Mouse (Mus musculus) megakaryocyte-erythroid progenitor cell, adult 5-6 weeks (primary cell): ENCODE measurements around the gene Casq2. TPM values are rescaled to one million over a fixed set of nuclear protein-coding genes. Genes with fewer than 3 reads are reported as not detected.

Source experiments
- ATAC-seq: replicated peaks from 2 replicates; pipeline ENCODE4 v1.8.0; 2016; ENCODE audit warnings: mild to moderate bottlenecking, inconsistent platforms; ENCODE audit not compliant: severe bottlenecking, poor library complexity, low FRiP score, low TSS enrichment
- total RNA-seq, 2 experiments: library from RNA; stranded (forward) in 1 of 2; stranded (reverse) in 1 of 2; fragments of 200-1000, 215-1000 nt in 1 of 2; fragments of >200 nt in 1 of 2; fragmentation: Nextera tagmentation in 1 of 2; gene quantifications; 2 replicates each; pipeline ENCODE4 v1.2.3; 2014 to 2017

Gene Casq2
- total RNA-seq, 2 experiments from 2014 or later, result not detected

DNA sequence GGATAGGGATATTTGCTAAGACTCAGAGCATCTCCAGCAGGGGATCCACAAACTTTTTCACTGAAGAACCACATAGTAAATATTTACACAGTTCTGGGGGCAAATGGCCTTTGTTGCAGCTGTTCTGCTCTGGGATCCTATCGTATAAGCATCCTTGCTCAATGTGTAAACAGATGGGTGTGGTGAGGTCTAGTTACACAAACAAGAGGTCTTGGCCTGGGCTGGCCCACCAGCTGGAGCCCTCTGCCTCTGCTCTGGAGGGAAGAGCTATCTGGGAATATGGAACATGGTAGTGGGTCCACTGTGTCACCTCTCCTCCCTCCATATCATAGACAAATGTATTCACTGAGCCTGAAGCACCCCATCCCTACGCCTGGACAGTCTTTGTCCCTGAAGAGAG, 40.9 kb downstream of the Casq2 start:
- no peak for ATAC-seq

DNA sequence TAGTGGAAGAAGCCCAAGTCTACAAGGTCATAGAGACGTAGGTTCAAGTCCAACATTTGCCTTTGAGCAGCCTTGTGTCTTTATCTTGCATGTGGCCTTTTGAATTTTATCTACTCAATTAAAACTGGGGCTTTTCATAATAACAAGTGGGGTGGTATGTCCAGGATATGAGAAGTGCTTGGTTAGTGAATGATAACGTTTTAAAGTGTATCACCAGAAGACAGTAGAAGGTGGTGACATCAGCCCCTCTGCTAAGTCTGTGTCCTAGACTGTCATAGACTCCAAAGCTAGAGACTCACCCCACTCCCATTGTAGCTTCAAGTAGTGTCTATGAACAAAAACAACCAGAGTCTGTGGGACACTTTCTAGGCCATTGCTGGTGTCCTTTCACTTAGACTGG, 42.0 kb downstream of the Casq2 start:
- ATAC-seq, result no peak

DNA sequence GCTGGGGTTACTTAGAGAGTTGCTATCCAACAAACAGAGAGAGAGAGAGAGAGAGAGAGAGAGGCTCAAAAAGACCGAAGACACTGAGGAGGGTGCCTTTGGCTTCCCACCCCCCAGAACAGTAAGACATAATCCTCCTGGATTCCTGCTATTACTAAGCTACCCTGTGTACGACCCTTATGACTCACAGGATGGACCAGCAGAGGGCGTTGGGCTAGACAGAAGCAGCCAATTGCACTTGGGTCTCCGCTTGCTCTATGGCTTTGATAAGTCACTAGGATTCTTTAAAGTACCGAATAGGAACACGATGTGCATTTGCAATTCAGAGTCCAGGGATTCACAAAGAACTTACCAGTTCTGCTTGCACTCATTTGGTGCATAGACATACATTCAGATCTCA, 44.3 kb downstream of the Casq2 start:
- no peak for ATAC-seq

DNA sequence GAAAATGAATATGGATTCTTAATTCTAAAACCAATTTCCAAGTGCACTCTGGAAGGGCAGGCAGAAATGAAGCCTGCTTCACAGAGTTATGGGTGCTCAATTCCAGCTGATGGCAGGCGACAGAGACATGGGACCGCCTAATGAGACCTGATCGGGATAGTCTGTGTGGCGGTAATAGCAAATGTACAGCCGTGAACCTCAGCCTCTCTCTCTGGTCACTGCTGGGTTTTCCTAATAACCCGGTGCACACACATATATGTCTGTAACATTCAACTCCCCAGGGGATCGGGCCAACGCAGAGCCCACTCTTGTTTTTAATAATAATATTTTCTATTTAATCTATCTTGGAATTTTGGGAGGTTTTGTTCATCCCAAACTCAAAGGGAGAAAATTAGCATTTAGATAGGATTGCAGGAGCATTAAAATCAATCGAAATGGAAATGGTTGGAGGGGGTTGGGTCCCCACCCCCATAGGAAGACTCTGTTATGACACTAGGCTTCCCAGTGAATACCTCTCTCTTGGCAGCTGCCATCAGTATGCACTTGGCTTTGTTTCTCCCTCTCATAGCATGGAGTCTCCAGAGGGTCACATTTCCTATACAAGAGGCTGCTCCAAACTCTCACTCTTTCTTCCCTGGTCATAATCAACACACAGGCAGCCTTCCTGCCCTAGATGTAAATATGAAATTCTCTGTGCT, 45.6 kb downstream of the Casq2 start:
- no peak for ATAC-seq

DNA sequence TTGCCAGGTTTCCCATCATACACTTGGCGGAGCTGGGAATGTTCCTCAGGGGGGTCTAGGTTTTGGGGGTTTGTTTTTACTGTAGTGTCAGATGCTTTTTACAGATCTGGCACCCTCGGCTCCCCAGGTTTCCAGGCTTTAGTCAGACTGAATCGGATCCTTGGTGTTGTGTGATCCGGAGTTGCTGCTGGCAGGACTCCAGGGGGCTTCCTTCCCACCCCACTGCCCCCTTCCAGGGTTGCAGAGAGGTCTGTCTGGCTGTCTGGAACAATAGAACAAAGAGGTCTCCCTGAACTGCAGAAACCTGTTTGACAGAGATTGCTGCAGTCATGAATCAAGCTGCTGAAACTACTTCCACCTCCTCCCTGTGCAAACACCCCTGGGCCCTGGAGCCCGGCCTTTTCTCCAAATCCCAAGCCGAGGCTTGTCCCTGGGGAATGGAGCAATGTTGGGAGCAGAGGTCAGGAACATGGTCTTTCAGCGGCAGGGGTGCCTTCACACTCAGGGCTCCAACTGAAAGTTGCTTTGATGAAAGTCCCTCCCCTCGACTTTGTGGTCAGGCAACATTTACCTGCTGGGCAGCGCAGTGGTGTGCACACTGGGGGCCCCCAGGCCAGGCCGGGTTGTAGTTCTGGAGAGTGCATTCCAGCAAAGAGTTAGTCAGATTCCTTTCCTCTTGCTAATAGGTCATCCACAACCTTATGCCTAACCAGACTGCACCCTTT, 49.3 kb downstream of the Casq2 start:
- no peak for ATAC-seq

DNA sequence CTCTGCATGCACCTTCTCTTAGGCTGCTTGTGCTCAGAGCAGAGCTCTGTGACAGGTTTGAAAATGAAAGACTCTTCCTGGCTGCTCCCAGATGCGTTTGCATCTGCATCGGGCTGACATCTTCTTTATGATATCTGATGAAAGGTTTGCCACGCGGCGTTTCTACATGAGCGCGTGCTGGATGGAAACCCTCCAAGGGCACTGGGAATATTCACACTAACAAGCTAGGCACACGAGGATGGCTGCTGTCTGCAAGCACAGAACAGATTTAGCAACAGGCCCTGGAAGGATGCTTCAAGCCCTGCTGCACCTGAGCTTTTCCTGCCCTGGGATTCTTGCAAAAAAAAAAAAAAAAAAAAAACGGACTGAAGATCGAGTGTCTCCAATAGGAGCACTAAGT, 50.9 kb downstream of the Casq2 start:
- ATAC-seq, result no peak

DNA sequence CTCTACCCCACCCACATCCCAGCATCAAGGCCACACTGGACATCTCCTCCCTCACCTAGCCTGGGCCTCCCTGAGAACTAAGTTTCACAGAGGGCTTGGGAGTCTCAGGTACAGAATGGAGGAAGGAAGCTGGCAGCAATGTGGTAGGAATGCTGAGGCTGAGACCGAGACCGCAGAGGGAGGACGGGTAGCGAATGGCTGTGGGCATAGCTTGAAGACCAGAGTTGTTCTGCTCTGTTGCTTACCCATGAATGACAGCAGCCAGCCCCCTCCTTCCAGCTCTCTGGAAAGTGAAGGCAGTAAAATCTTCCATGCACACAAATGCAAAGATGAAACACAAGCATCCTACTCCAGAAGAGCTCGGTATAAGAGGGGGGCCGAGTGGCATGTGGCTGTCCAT, 52.7 kb downstream of the Casq2 start:
- ATAC-seq, result no peak

DNA sequence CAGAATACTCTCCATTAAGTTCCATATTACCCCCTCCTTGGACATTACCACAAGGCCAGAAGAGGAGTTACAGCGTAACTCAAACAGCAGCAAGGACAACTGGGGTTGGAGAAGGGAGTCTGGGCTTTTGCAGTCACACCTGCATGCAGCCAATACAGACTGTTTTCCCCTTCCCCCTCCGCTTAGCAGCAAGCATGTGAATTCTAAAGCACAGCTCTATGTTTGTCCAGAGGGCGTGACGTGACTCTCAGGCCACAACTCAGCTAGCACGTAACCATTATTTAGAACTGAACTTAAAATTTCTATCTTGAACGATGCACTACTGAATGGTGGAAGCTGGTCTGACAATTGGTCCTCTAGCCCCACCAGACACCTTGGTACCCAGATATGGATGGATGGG, 54.4 kb downstream of the Casq2 start:
- no peak for ATAC-seq

DNA sequence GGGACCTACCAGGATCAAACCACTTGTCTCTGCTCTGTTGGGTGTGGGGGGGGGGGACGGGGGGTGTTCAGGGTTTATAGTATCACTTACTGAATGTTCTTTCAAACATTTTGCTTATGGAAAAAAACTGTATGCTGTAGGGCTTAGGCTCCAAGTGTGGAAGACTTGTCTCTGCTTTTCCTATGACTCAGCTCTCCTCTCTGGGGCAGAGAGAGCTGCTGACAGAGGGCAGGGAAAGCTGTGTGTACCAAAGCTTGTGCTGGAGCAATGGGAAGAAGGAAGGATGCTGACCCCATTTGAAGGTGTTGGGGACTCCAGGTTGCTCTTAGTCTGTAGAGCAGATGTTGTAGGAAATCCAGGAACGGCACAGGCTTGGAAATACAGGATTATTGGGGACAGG, 55.2 kb downstream of the Casq2 start:
- ATAC-seq, result no peak

DNA sequence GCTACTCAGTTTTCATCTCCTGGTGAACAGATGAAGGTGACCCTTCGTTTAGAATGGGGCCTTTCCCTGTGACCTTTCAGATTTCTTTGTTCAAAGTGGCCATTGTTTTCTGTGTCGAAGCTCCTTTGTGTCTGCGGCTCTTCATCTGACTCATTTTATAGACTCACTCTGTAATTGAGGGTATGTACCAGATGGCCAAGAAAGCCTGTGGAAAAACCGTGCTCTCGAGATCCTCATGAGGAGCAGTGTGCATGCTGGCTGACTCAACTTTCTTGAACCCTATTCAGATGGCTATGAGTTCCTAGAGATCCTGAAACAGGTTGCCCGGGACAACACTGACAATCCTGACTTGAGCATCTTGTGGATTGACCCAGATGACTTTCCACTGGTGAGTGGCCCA, 55.7 kb downstream of the Casq2 start:
- no peak for ATAC-seq

DNA sequence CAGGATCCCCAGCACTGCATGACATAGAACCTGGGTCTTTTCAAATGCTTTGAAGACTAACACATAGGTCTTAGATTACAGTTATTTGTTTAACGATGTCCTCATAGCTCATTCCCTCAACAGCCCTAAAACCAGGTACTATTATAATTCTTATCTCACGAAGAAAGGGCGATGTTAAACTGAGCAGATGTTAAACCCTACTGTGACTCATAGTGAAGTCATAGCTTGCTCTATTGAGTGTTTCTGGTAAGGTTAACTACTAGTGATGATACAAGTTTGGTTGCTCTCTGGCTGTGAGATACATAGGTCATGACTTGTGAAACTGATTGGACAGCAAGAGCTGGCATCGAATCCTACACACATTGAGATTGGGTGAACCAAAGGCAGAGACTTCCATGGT, 56.7 kb downstream of the Casq2 start:
- no peak for ATAC-seq

DNA sequence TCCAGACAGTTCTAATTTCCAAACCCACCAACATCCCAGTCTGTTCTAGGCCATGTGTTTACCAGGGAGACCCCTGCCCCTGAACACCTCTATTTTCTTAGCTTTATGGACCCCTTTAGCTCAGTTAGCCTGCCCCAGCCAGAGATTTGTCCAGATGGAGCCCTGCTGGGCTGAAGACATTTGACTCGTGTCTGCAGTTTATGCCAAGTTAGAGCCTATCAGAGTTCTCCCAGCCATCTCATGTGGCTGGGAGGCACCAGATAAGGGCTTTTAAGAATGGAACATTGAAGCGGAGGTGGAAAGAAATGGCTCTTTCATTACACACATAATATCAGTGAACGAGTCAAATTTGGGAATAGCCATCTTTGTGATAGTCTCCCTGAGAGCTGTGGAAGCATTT, 57.3 kb downstream of the Casq2 start:
- ATAC-seq, result peak; percentile 76

DNA sequence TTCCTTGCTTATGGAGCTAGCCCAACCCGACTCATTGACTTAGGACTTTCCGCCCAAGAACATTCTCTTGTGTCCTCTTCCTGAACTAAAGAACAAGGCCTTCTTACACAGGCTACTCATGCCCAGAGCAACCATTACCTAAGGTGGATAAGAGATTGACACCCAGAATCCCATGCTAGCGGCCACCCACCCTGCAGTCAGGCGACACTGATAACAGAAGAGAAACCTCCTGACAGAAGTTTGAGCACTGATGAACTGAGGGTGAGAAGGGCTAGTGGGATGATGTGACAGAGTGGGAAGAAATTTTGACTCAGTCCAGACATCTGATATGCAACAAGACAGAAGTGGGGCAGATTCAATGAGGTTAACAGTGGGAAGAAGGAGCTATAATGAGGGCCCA, 58.2 kb downstream of the Casq2 start:
- ATAC-seq, result peak; percentile 76

DNA sequence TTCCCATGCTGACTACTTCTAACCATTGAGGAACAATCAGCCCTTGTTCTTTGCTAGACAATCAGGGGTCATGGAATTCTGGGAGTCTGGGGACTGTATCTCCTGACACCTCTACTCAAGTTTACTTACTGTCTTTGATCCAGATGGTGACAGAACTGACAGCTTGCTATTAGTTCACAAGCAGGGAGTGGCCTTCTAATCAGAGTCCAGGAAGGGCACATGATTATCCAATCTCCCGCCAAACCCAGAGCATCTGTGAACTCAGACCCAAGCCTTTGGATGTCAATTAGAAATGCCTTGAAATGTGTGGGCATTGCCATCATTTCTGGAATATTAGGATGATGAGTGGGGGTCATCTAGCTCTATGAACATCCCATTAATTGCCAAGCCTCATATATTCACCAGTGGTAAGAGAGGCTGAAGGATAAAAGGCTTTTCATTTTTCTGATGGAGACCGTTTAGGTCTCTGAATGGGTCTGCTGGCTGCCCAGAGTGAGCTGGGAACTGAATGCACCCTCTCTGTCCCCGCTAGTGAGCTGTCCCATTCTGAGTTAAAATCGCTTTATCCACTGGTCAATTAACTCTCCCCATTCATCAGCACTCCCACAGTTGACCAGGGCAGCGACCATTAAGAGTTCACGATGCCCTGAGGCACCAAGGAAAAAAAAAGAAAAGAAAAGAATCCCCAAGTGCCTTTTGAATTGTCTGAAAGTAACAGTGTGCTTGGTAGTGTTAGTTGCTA, 59.6 kb downstream of the Casq2 start:
- no peak for ATAC-seq

DNA sequence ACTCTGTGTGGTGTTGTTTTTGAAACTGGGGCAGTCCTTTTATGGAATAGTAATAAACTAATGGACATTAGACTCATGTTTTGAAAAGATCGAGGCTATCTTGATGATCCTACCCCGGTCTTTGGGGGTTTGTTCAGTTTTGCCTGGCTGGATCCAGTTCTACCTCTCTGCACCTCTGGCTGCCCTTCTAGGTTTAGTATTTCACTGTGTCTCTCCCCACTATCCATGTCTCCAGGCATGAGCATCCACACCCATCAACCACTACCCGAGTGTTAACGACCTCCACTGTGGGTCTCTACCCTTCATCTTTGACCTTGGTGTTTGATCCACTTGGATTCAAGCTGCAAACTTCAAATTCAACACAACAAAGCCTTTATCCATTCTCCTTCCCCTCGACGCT, 60.2 kb downstream of the Casq2 start:
- ATAC-seq, result no peak

DNA sequence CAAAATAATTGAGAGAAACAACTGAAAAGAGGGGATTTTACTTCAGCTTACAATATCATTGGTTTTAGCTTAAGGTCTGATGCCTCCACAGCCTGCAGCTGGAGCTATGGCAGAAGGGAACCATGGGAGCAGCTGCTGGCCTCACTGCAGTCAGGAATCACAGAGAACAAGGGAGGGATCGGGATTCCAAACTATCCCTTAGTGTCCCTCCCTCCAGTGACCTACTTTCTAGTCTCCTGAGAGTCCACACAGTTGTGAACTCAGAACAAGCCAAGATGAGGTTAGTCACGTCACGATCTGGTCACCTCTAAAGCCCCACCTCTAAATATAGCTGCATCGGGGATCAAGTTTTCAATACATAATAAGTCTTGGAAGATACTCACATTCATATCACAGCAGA, 61.0 kb downstream of the Casq2 start:
- no peak for ATAC-seq

DNA sequence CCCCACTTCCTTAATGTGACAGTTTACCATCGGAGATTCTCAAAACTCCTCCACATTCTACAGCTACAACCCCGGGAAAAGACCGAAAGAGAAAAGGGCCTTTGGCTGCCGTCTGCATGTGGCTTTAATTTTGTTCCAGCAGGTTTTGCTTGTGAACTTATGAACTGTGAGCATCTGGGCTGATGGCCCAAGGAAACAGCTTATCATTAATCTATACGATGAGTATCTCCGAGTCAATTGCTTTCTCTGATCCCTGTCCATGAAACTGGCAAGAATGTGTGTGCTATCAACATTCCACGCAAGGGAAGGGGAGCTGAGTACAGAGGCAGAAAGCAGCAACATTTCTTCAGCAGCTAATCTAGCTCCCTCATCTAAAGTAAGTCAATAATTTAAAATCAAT, 63.7 kb downstream of the Casq2 start:
- no peak for ATAC-seq

DNA sequence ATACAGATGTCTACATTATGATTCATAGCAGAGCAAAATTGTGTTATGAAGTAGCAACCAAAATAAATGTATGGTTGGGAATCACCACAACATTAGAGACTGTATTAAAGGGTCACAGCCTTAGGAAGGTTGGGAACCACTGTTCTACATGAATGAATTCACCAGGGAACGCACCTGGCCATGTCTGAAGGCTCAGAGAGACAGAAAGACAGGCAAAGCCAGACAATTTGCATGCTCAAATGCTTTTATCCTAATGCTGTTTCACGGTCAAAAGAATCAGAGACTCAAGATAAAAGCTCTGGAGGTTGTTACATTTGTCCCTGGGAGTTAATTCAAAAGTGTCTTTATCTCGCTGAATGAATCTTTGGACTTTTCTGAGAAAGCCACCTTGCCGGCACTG, 65.6 kb downstream of the Casq2 start:
- ATAC-seq, result no peak

DNA sequence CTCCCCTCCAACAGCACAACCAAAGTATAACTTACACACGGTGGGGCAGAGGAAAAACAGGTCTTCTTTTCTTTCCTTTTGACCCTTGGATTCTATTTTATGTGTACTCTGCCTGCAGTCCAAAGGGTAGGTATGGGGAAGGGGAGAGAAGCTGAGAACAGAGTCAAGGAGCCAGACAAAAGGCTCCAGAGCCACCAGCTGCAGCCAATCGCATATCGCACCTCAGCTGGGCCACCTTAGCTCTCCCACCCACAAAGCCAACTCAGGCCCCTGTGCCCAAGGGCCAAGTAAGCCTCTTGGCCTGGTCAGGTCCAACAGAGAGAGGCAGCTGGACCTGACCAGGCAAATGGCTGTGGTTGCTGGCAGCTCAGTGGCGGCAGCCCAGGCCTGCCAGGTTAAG, 66.3 kb downstream of the Casq2 start:
- no peak for ATAC-seq

DNA sequence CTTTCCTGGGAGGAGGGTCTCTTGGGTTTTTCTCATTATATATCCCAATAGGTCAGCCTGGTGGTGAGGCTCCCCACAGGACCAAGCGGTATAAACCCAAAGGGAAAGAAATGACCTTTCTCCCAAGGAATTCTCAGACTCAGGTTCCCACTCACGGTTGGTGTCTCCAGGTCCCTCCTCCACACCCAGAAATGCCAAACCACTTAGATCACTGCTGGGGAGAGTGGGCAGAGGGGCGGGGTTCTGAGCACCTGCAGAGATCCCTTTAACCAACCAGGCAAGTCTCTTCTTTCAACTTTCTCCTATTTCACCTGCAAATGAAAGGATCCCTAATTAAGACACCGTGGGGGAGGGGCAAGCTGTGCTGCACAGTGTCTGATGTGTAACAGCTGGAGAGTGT, 66.7 kb downstream of the Casq2 start:
- no peak for ATAC-seq

DNA sequence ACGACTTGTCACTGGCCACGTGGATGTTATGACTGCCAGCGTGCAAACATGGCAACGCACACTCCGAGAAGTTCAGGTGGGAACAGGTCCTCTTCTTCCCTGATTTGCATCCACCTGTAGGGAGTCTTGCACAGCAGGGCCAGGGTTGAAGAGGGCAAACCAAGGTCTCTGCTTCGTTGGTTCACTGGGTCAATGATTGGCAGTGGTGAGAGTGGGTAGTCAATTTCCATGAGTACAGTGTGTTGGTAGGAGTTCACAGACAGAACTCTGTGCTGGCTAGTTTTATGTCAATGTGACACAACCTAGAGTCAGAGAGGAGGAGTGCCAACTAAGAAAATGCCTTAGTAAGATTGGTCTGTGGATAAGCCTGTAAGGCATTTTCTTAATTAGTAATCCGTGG, 67.9 kb downstream of the Casq2 start:
- no peak for ATAC-seq
